Mouse (Mus musculus) urinary bladder, postnatal 14 days (tissue): ENCODE results near the gene Pramel3.
"Not testable (repeated sequence)": the region's sequence is repeated elsewhere in the genome, so short reads cannot be mapped to it uniquely, and the experiment has no call there.

Experiments used
- DNase-seq: peaks from one replicate; pipeline ENCODE4 v3.0.0; 2021; ENCODE audit warnings: low spot score

The Pramel3 gene

DNA sequence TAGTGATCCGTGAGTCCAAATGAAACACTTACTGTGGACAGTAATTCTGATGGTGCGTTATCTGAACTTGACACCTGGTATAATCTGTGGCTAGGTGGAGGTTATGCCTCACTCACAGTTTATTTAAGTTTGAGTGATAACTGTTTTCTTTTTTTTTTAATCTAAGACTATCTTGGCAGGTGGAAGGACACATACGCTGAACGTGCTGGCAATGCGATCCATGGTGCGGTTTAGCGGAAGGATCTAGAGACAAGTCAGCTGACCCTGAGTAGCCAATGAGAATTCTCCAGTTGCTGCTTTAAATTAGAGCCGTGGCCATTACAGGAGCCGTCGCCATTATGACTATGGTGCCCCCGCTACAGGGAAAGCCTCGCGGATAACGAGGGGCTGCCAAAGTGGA is at the start of gene Pramel3:
Gene Pramel3, plus strand, starts transcription at position 301 of the 400 bp plus-strand sequence.
- not testable (repeated sequence) for DNase-seq

DNA sequence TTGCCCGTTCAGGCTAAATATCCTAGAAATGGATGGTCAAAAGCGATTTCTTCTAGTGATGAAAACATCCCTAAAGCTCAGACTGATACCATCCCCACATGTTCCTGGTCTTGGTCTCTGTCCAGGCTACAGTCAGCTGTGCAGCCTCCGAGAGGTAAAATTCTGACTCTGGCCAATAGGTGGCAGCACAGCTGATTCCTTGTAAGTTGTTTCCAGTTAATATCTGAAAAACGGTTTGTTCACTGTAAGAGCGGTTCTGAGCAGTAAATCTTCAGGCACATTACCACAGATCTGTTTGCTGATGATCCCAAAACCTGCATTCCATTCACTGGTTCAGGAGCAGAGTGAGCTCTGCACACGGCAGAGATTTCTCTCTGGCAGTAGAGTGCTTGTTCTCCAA is 58.6 kb downstream of the Pramel3 start:
- not testable (repeated sequence) for DNase-seq

DNA sequence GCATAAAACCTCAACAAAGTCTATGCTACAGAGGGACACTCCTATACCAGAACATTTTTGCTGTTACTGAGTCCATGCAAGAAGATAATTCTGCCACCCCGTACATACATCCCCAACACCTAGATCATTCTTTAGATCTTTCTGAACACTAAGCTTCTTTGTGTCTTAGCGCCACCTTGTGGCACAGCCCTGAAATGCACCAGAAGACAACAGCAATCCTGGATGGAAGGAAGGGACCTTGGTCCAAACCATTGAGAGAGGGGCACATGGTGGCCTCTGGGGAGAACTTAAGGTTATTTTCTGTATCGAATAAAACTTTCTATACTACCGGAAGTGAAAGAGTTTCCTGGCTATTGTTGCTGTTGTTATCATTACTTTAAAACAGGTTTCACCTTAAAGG is 59.8 kb downstream of the Pramel3 start:
- DNase-seq = not testable (repeated sequence)
